Mouse (Mus musculus): ENCODE measurements around the gene Ankrd17. TPM values are rescaled to one million over a fixed set of nuclear protein-coding genes. Genes with fewer than 3 reads are reported as not detected.

The Ankrd17 gene
- total RNA-seq, 4 experiments from 2014 or later, result 100 to 122 (median 114) TPM

GRCm38 (mm10) chr5:90222937-90223336 lies 143.4 kb downstream of the Ankrd17 start:
- DNase-seq (ENCODE audit: low spot score in 2 of 2), result no peak

GRCm38 (mm10) chr5:90217791-90218190 lies 148.6 kb downstream of the Ankrd17 start:
- no peak for DNase-seq (ENCODE audit: low spot score in 2 of 2)

GRCm38 (mm10) chr5:90217226-90217625 lies 149.2 kb downstream of the Ankrd17 start:
- no peak for DNase-seq (ENCODE audit: low spot score in 2 of 2)

GRCm38 (mm10) chr5:90213356-90213755 lies 153.0 kb downstream of the Ankrd17 start:
- no peak for DNase-seq (ENCODE audit: low spot score in 2 of 2)

- DNase-seq (ENCODE audit: low spot score in 2 of 2), result no peak
These were observed 163.2 kb downstream of the Ankrd17 start for GRCm38 (mm10) chr5:90203168-90203567.

- DNase-seq (ENCODE audit: low spot score in 2 of 2), result no peak
These were observed 163.8 kb downstream of the Ankrd17 start for GRCm38 (mm10) chr5:90202447-90203117.

GRCm38 (mm10) chr5:90199922-90200632 lies 166.3 kb downstream of the Ankrd17 start:
- DNase-seq (ENCODE audit: low spot score in 2 of 2), result no peak

- peak in 1 of 2 experiments; percentile 71 for DNase-seq (ENCODE audit: low spot score in 2 of 2)
These were observed 171.5 kb downstream of the Ankrd17 start for GRCm38 (mm10) chr5:90194831-90195230.

- DNase-seq (ENCODE audit: low spot score in 2 of 2), result no peak
These were observed 183.6 kb downstream of the Ankrd17 start for GRCm38 (mm10) chr5:90182782-90183181.

GRCm38 (mm10) chr5:90179094-90179493 lies 187.3 kb downstream of the Ankrd17 start:
- DNase-seq (ENCODE audit: low spot score in 2 of 2), result no peak

GRCm38 (mm10) chr5:90178116-90178515 lies 188.3 kb downstream of the Ankrd17 start:
- no peak for DNase-seq (ENCODE audit: low spot score in 2 of 2)

Other genes starting within 250 kb of the Ankrd17 start
- 10 to 100 TPM; 21.4 to 24.0 (median 23.2) TPM for gene Cox18, start 142.6 kb downstream of the Ankrd17 start, total RNA-seq (2022)
- 1 to 10 TPM; 1.1 to 3.1 (median 2.2) TPM for gene Gm9958, start 627 bp upstream of the Ankrd17 start, total RNA-seq (2022)
- under 1 TPM in 1 of 4 experiments, not detected in 3; 0.21 TPM for gene Alb, start 94.3 kb upstream of the Ankrd17 start, total RNA-seq (2022)
- under 1 TPM in 2 of 4 experiments, not detected in 2; 0.36 to 0.45 TPM for gene Afp, start 124.2 kb upstream of the Ankrd17 start, total RNA-seq (2022)
- under 1 TPM in 1 of 4 experiments, not detected in 3; 0.21 TPM for gene Afm, start 152.4 kb upstream of the Ankrd17 start, total RNA-seq (2022)
- gene 5830473C10Rik, start 194.5 kb upstream of the Ankrd17 start, total RNA-seq (2022), result under 1 TPM in 1 of 4 experiments, not detected in 3; 0.16 TPM

All from layer of hippocampus, adult 8-10 months (tissue).